Mouse (Mus musculus) forebrain, embryonic 13.5 days (tissue): Measurements from ENCODE around the gene Ttc6. TPM values are rescaled to one million over a fixed set of nuclear protein-coding genes. Genes with fewer than 3 reads are reported as not detected.

Source experiments
- ATAC-seq: fragments of 200-750 bp; cut with Nextera tagmentation; 2 replicates; pipeline ENCODE4 v1.8.0; 2017
- H3K27ac ChIP-seq: fragments of 300-500 bp; sonication (generic); 2 replicates; pipeline ENCODE4 v1.5.1; 2015; ENCODE audit warnings: inconsistent platforms, mild to moderate bottlenecking, moderate library complexity
- H3K27me3 ChIP-seq: fragments of 300-500 bp; sonication (generic); 2 replicates; pipeline ENCODE4 v1.6.1; 2015; ENCODE audit warnings: mild to moderate bottlenecking, inconsistent platforms
- H3K36me3 ChIP-seq: fragments of 300-500 bp; sonication (generic); 2 replicates; pipeline ENCODE4 v1.6.1; 2015; ENCODE audit warnings: mild to moderate bottlenecking, inconsistent platforms; ENCODE audit not compliant: poor library complexity, severe bottlenecking
- H3K4me1 ChIP-seq: fragments of 300-500 bp; sonication (generic); 2 replicates; pipeline ENCODE4 v1.6.1; 2015; ENCODE audit warnings: inconsistent platforms
- H3K4me2 ChIP-seq: fragments of 300-500 bp; sonication (generic); 2 replicates; pipeline ENCODE4 v1.6.1; 2015; ENCODE audit warnings: inconsistent platforms, mild to moderate bottlenecking, moderate library complexity
- H3K4me3 ChIP-seq: fragments of 300-500 bp; sonication (generic); 2 replicates; pipeline ENCODE4 v1.5.1; 2015; ENCODE audit warnings: mild to moderate bottlenecking, inconsistent platforms
- H3K9ac ChIP-seq: fragments of 300-500 bp; sonication (generic); 2 replicates; pipeline ENCODE4 v1.6.1; 2015; ENCODE audit warnings: mild to moderate bottlenecking, inconsistent platforms
- H3K9me3 ChIP-seq: fragments of 300-500 bp; sonication (generic); replicated peaks from 2 replicates; pipeline ENCODE4 v1.6.1; 2016; ENCODE audit warnings: inconsistent platforms
- WGBS: fragments of 180-500 bp; shearing (Covaris S2); methylation state at CpG from one replicate; pipeline ENCODE4 v1.1.7; 2015; 5-methylcytosine and 5-hydroxymethylcytosine counted together
- polyA plus RNA-seq: library from polyadenylated mRNA; unstranded; fragments of >200 nt; fragmentation: Nextera tagmentation; extraction: Ambion mirVana; gene quantifications from 2 replicates; pipeline ENCODE4 v1.2.1, GENCODE M21; 2015

Gene Ttc6
- polyA plus RNA-seq, 1 experiment from 2014 or later = 0.14 TPM

- 41% methylated on average over 5 of the region's 5 CpGs for WGBS
- Histone ChIP-seq H3K36me3 (no peaks in the 10 kb centered on the region), H3K27me3 (no peaks in the 10 kb centered on the region), H3K4me1 (no peaks in the 10 kb centered on the region), H3K9ac (no peak overlapping the region), H3K27ac (no peak overlapping the region), H3K9me3 (no peaks in the 10 kb centered on the region), H3K4me3 (no peak overlapping the region), H3K4me2 (no peak overlapping the region)
- peak; percentile 45; the same call in 1 of the 2 replicates for ATAC-seq
These were observed 218.0 kb downstream of the Ttc6 start for GRCm38 (mm10) chr12:57781926-57782325.

DNA sequence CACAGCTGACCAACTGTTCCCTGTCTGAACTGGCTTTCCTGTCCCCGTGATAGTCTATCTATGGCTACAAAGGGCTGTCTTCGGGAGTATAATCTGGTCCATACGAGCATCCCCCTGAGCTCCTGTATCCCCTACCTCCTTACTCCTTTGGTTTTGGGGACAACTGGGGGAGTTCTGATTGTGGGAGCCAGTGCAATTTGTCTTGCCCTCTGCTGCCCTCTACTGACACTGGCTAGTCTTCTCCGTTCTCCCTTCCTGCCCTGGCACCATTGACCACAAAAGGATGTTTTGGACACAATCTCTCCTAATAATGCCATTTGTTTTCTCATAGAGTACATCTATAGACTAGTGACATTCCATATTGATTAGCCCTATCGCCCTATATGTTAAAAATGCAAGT, 223.6 kb downstream of the Ttc6 start:
- H3K27me3 ChIP-seq = no peaks in the 10 kb centered on the region
- H3K36me3 ChIP-seq = no peaks in the 10 kb centered on the region
- H3K4me1 ChIP-seq = no peaks in the 10 kb centered on the region
- no peak overlapping the region for H3K27ac ChIP-seq
- H3K9ac ChIP-seq = no peak overlapping the region
- no peak overlapping the region for H3K4me2 ChIP-seq
- H3K9me3 ChIP-seq = no peaks in the 10 kb centered on the region
- ATAC-seq = peak; percentile 62
- no peak overlapping the region for H3K4me3 ChIP-seq
- WGBS = 16% methylated on average over 5 of the region's 5 CpGs

Other genes starting within 250 kb of the Ttc6 start
- gene Foxa1, start 17.2 kb upstream of the Ttc6 start, polyA plus RNA-seq = 0.43 and 1.0 TPM in 2 replicates